Mouse (Mus musculus): ENCODE results near the gene Mybpc2. TPM values are rescaled to one million over a fixed set of nuclear protein-coding genes. Genes with fewer than 3 reads are reported as not detected.

Mybpc2 gene
- polyA plus RNA-seq, 1 experiment from 2014 or later, result 0.18 TPM

GRCm38 (mm10) chr7:44466006-44466887 is 58.2 kb downstream of the Mybpc2 start:
- Histone ChIP-seq H3K27me3 (ENCODE audit: control insufficient read depth, insufficient read depth, low read length) (peaks cover 34% of the 10 kb centered on the region), H3K27ac (ENCODE audit: low read depth, low read length) (no peak overlapping the region), H3K9me3 (ENCODE audit: control insufficient read depth, low read length) (no peaks in the 10 kb centered on the region), H3K4me2 (replicated peaks; ENCODE audit: low read depth, low read length) (no peak overlapping the region), H3K9ac (ENCODE audit: low read depth, low read length) (no peak overlapping the region), H3K4me1 (ENCODE audit: control insufficient read depth, insufficient read depth, low read length) (peaks cover 10% of the 10 kb centered on the region), H3K4me3 (ENCODE audit: low read length) (no peak overlapping the region), H3K36me3 (ENCODE audit: control insufficient read depth, insufficient read depth, low read length) (no peaks in the 10 kb centered on the region)
- no peak for ATAC-seq (ENCODE audit: low FRiP score, low TSS enrichment)
- WGBS, result 78% methylated on average over 10 of the region's 10 CpGs

GRCm38 (mm10) chr7:44465111-44465510 is 59.3 kb downstream of the Mybpc2 start, which contains the start of gene Aspdh:
Gene Aspdh (plus strand): TSS chr7:44465391.
- Histone ChIP-seq H3K27me3 (ENCODE audit: control insufficient read depth, insufficient read depth, low read length) (peaks cover 45% of the 10 kb centered on the region), H3K4me2 (replicated peaks; ENCODE audit: low read depth, low read length) (no peak within 1 kb of the TSS), H3K36me3 (ENCODE audit: control insufficient read depth, insufficient read depth, low read length) (no peaks in the 10 kb centered on the region), H3K27ac (ENCODE audit: low read depth, low read length) (no peak within 1 kb of the TSS), H3K4me1 (ENCODE audit: control insufficient read depth, insufficient read depth, low read length) (peaks cover 10% of the 10 kb centered on the region), H3K9me3 (ENCODE audit: control insufficient read depth, low read length) (no peaks in the 10 kb centered on the region), H3K9ac (ENCODE audit: low read depth, low read length) (no peak within 1 kb of the TSS), H3K4me3 (ENCODE audit: low read length) (no peak within 1 kb of the TSS)
- no peak for ATAC-seq (ENCODE audit: low FRiP score, low TSS enrichment)
- 86% methylated on average over 2 of the region's 2 CpGs for WGBS

- no peaks in the 10 kb centered on the region for H3K9me3 ChIP-seq (ENCODE audit: control insufficient read depth, low read length)
- ATAC-seq (ENCODE audit: low FRiP score, low TSS enrichment), result no peak
- no peak overlapping the region for H3K4me2 ChIP-seq (replicated peaks; ENCODE audit: low read depth, low read length)
- H3K4me1 ChIP-seq (ENCODE audit: control insufficient read depth, insufficient read depth, low read length), result peaks cover 10% of the 10 kb centered on the region
- H3K27ac ChIP-seq (ENCODE audit: low read depth, low read length), result no peak overlapping the region
- H3K36me3 ChIP-seq (ENCODE audit: control insufficient read depth, insufficient read depth, low read length), result no peaks in the 10 kb centered on the region
- WGBS, result 29% methylated on average over 4 of the region's 4 CpGs
- peaks cover 45% of the 10 kb centered on the region for H3K27me3 ChIP-seq (ENCODE audit: control insufficient read depth, insufficient read depth, low read length)
- no peak overlapping the region for H3K4me3 ChIP-seq (ENCODE audit: low read length)
- no peak overlapping the region for H3K9ac ChIP-seq (ENCODE audit: low read depth, low read length)
Observed at GRCm38 (mm10) chr7:44464511-44464910, 59.9 kb downstream of the Mybpc2 start.

- Histone ChIP-seq H3K4me2 (replicated peaks; ENCODE audit: low read depth, low read length) (no peak overlapping the region), H3K36me3 (ENCODE audit: control insufficient read depth, insufficient read depth, low read length) (no peaks in the 10 kb centered on the region), H3K27ac (ENCODE audit: low read depth, low read length) (no peak overlapping the region), H3K27me3 (ENCODE audit: control insufficient read depth, insufficient read depth, low read length) (peaks cover 45% of the 10 kb centered on the region), H3K9ac (ENCODE audit: low read depth, low read length) (no peak overlapping the region), H3K9me3 (ENCODE audit: control insufficient read depth, low read length) (no peaks in the 10 kb centered on the region), H3K4me3 (ENCODE audit: low read length) (no peak overlapping the region), H3K4me1 (ENCODE audit: control insufficient read depth, insufficient read depth, low read length) (peaks cover 8% of the 10 kb centered on the region)
- WGBS, result 86% methylated on average over 10 of the region's 10 CpGs
- ATAC-seq (ENCODE audit: low FRiP score, low TSS enrichment), result no peak
Observed at GRCm38 (mm10) chr7:44463556-44464225, 60.8 kb downstream of the Mybpc2 start.

GRCm38 (mm10) chr7:44463056-44463425 is 61.4 kb downstream of the Mybpc2 start:
- no peak for ATAC-seq (ENCODE audit: low FRiP score, low TSS enrichment)
- Histone ChIP-seq H3K4me1 (ENCODE audit: control insufficient read depth, insufficient read depth, low read length) (peaks cover 4% of the 10 kb centered on the region; the same call in 1 of the 2 replicates), H3K27me3 (ENCODE audit: control insufficient read depth, insufficient read depth, low read length) (peaks cover 45% of the 10 kb centered on the region), H3K36me3 (ENCODE audit: control insufficient read depth, insufficient read depth, low read length) (no peaks in the 10 kb centered on the region), H3K4me2 (replicated peaks; ENCODE audit: low read depth, low read length) (no peak overlapping the region; the same call in 1 of the 2 replicates), H3K9me3 (ENCODE audit: control insufficient read depth, low read length) (no peaks in the 10 kb centered on the region), H3K9ac (ENCODE audit: low read depth, low read length) (no peak overlapping the region), H3K4me3 (ENCODE audit: low read length) (no peak overlapping the region), H3K27ac (ENCODE audit: low read depth, low read length) (no peak overlapping the region)
- 28% methylated on average over 8 of the region's 8 CpGs for WGBS

- Histone ChIP-seq H3K4me2 (replicated peaks; ENCODE audit: low read depth, low read length) (peak overlapping the region; percentile 53), H3K36me3 (ENCODE audit: control insufficient read depth, insufficient read depth, low read length) (no peaks in the 10 kb centered on the region), H3K4me1 (ENCODE audit: control insufficient read depth, insufficient read depth, low read length) (peaks cover 3% of the 10 kb centered on the region; the same call in 1 of the 2 replicates), H3K4me3 (ENCODE audit: low read length) (peak overlapping the region; percentile 29), H3K27me3 (ENCODE audit: control insufficient read depth, insufficient read depth, low read length) (peaks cover 45% of the 10 kb centered on the region), H3K27ac (ENCODE audit: low read depth, low read length) (no peak overlapping the region), H3K9me3 (ENCODE audit: control insufficient read depth, low read length) (no peaks in the 10 kb centered on the region), H3K9ac (ENCODE audit: low read depth, low read length) (peak overlapping the region; percentile 7; the same call in 1 of the 2 replicates)
- no peak for ATAC-seq (ENCODE audit: low FRiP score, low TSS enrichment)
- WGBS, result 15% methylated on average over 76 of the region's 77 CpGs
Observed at GRCm38 (mm10) chr7:44462218-44463055, 62.0 kb downstream of the Mybpc2 start.

- 0 out of 2 replicates have a peak, but pooled peaks have one; percentile 7 for ATAC-seq (ENCODE audit: low FRiP score, low TSS enrichment)
- peak overlapping the region; percentile 29; the same call in 1 of the 2 replicates for H3K4me3 ChIP-seq (ENCODE audit: low read length)
- H3K27me3 ChIP-seq (ENCODE audit: control insufficient read depth, insufficient read depth, low read length), result peaks cover 45% of the 10 kb centered on the region
- peak overlapping the region; percentile 53; the same call in 1 of the 2 replicates for H3K4me2 ChIP-seq (replicated peaks; ENCODE audit: low read depth, low read length)
- H3K4me1 ChIP-seq (ENCODE audit: control insufficient read depth, insufficient read depth, low read length), result no peaks in the 10 kb centered on the region
- H3K27ac ChIP-seq (ENCODE audit: low read depth, low read length), result no peak overlapping the region
- no peak overlapping the region for H3K9ac ChIP-seq (ENCODE audit: low read depth, low read length)
- WGBS, result 49% methylated on average over 57 of the region's 57 CpGs
- no peaks in the 10 kb centered on the region for H3K9me3 ChIP-seq (ENCODE audit: control insufficient read depth, low read length)
- H3K36me3 ChIP-seq (ENCODE audit: control insufficient read depth, insufficient read depth, low read length), result no peaks in the 10 kb centered on the region
Observed at GRCm38 (mm10) chr7:44461503-44462217, 62.8 kb downstream of the Mybpc2 start.

- Histone ChIP-seq H3K9me3 (ENCODE audit: control insufficient read depth, low read length) (no peaks in the 10 kb centered on the region), H3K36me3 (ENCODE audit: control insufficient read depth, insufficient read depth, low read length) (no peaks in the 10 kb centered on the region), H3K4me2 (replicated peaks; ENCODE audit: low read depth, low read length) (no peak overlapping the region), H3K9ac (ENCODE audit: low read depth, low read length) (no peak overlapping the region), H3K27ac (ENCODE audit: low read depth, low read length) (no peak overlapping the region), H3K27me3 (ENCODE audit: control insufficient read depth, insufficient read depth, low read length) (peaks cover 45% of the 10 kb centered on the region), H3K4me1 (ENCODE audit: control insufficient read depth, insufficient read depth, low read length) (no peaks in the 10 kb centered on the region), H3K4me3 (ENCODE audit: low read length) (no peak overlapping the region)
- 76% methylated on average over 31 of the region's 31 CpGs for WGBS
- ATAC-seq (ENCODE audit: low FRiP score, low TSS enrichment), result no peak
Observed at GRCm38 (mm10) chr7:44460767-44461502, 63.5 kb downstream of the Mybpc2 start.
